Mouse (Mus musculus) urinary bladder, postnatal 10 days (tissue): ENCODE data around the gene Ldb1.
A peak's percentile ranks its signal among the peaks of the same experiment; 100 is the strongest.

Experiments used
- DNase-seq: peaks from one replicate; pipeline ENCODE4 v3.0.0; 2022; ENCODE audit warnings: low spot score

Ldb1 gene

GRCm38 (mm10) chr19:46044993-46045695 is at the start of gene Ldb1:
Gene Ldb1, minus strand, starts transcription at chr19:46045214.
- DNase-seq = peak; percentile 66

GRCm38 (mm10) chr19:46094144-46094543 is 49.1 kb upstream of the Ldb1 start:
- no peak for DNase-seq

GRCm38 (mm10) chr19:46091641-46092040 is 46.6 kb upstream of the Ldb1 start:
- DNase-seq = no peak

- DNase-seq = no peak
Observed at GRCm38 (mm10) chr19:46087871-46088270, 42.9 kb upstream of the Ldb1 start.

- DNase-seq = no peak
Observed at GRCm38 (mm10) chr19:46086337-46086736, 41.3 kb upstream of the Ldb1 start.

GRCm38 (mm10) chr19:46085185-46085584 is 40.2 kb upstream of the Ldb1 start:
- DNase-seq = no peak

- DNase-seq = no peak
Observed at GRCm38 (mm10) chr19:46078535-46078934, 33.5 kb upstream of the Ldb1 start.

GRCm38 (mm10) chr19:46075616-46076607 is 30.9 kb upstream of the Ldb1 start, which contains the start of gene Nolc1:
Gene Nolc1, plus strand, starts transcription at chr19:46075863.
- peak; percentile 99 for DNase-seq

- no peak for DNase-seq
Observed at GRCm38 (mm10) chr19:46074266-46074665, 29.3 kb upstream of the Ldb1 start.

- DNase-seq = no peak
Observed at GRCm38 (mm10) chr19:46073285-46073684, 28.3 kb upstream of the Ldb1 start.

- no peak for DNase-seq
Observed at GRCm38 (mm10) chr19:46068054-46068453, 23.0 kb upstream of the Ldb1 start.

GRCm38 (mm10) chr19:46060845-46061244 is 15.8 kb upstream of the Ldb1 start:
- no peak for DNase-seq

- DNase-seq = no peak
Observed at GRCm38 (mm10) chr19:46058466-46058865, 13.5 kb upstream of the Ldb1 start.

GRCm38 (mm10) chr19:46056947-46057607 is 12.1 kb upstream of the Ldb1 start:
- peak; percentile 47 for DNase-seq

GRCm38 (mm10) chr19:46056388-46056946 is 11.5 kb upstream of the Ldb1 start:
- DNase-seq = peak; percentile 70

GRCm38 (mm10) chr19:46055752-46056387 is 10.9 kb upstream of the Ldb1 start:
- DNase-seq = no peak

GRCm38 (mm10) chr19:46050462-46050861 is 5.4 kb upstream of the Ldb1 start:
- DNase-seq = no peak

GRCm38 (mm10) chr19:46049129-46049528 is 4.1 kb upstream of the Ldb1 start:
- no peak for DNase-seq

- DNase-seq = no peak
Observed at GRCm38 (mm10) chr19:46047426-46047825, 2.4 kb upstream of the Ldb1 start.

GRCm38 (mm10) chr19:46046621-46047025 is 1.6 kb upstream of the Ldb1 start:
- no peak for DNase-seq

- DNase-seq = no peak
Observed at GRCm38 (mm10) chr19:46045696-46046311, 790 bp upstream of the Ldb1 start.
